Mouse (Mus musculus) E14TG2a.4 (cell line): Measurements from ENCODE around the gene Stxbp4.

Experiments used
- CTCF ChIP-seq: conservative IDR thresholded peaks from 2 replicates; pipeline ENCODE4 v1.5.1; 2014; ENCODE audit warnings: low read length
- POU5F1 ChIP-seq: IDR thresholded peaks from 2 replicates; pipeline ENCODE4 v1.6.1; 2014; ENCODE audit warnings: low read length, borderline replicate concordance

- TF ChIP-seq CTCF: no peak
- no peak for TF ChIP-seq POU5F1
These were observed 145.4 kb downstream of the Stxbp4 start for GRCm38 (mm10) chr11:90492511-90492910.
